Mouse (Mus musculus) liver (tissue): ENCODE results near the gene Ppm1n.

Experiments
- DNase-seq: peaks from one replicate; pipeline ENCODE4 v3.0.0-alpha.2; 2020; ENCODE audit warnings: mixed read lengths

Gene Ppm1n

DNA sequence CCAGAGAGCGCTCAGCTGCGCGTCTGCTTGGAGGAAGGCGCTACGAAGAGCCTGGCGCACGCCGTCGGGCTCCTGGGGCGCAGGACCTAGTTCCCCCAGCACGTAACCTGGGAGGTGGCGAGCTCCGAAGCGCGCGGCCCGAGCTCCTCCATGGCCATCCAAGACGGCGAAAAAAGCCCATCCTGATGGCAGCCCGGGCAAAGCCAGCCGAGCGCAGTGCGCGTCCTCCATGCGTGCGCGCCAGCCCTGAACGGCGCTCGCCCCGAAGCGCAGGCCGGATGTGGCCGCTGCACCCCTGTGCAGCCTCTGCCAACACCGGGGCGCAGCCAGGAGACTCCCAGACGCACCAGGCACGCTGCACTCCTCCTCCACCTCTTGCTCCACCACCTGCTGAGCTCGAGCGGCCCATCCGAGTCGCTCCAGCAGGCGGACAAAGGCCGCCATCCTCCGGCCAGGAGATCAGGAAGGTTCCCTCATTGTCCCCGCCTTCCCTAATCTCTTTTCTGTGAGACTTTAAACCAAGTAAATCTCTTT is at the start of gene Ppm1n:
TSS of gene Ppm1n (minus strand) at position 484 of the 534 bp plus-strand sequence.
- no peak for DNase-seq

DNA sequence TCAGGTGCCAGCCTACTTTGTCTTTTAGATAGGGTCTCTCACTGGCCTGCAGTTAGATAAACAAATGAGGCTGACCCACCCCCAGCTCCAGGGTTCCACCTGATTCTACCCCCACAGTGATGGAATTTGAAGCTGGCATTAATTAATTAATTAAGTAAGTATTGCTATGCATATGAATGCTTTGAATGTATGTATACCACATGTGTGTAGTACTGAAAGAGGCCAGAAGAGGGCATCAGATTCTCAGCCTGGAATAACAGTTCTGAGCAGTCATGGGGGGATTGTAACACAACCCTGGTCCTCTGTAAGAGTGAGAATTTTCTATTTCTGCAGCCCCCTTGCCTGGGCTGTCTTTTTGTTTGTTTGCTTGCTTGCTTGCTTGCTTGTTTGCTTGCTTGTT is 48.6 kb upstream of the Ppm1n start:
- no peak for DNase-seq

DNA sequence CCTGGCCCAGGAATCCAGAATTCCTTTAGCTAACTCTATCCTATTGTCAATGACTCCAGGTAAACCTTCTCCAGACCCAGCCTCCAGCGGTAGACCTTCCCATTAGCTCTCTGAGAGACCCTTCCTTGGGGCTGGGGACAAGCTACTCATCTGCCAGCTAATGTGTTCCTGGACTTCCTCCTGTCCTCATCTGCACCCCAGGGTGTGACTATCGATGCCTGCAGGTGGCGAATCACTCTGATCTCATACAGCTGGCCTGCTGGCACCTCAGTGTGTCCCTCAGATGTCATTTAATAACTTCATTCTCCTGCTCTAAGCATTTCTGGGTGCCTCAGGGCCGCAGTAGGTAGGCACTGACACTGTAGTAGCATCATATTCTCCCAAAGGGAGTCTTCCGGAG is 47.9 kb upstream of the Ppm1n start:
- DNase-seq = no peak

DNA sequence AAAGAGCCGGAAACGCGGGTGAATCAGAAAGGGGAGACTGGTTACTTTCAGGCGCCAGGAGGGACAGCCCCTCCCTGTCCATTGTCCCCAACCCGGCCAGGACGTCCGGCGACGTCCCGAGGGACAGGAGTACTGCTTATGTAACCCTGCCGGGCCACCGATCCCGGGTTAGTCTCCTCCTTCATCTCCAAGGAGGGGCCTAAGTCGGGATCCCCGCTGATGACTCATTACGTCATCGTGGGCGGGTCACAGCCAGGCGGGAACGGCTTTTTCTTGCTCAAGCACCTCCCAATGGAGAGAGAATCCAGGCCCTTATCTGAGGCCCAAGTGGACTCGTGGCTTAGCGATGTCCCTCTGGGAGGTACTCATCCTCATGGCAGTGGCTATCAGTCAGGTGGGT is 47.3 kb upstream of the Ppm1n start:
- DNase-seq = peak; percentile 86

DNA sequence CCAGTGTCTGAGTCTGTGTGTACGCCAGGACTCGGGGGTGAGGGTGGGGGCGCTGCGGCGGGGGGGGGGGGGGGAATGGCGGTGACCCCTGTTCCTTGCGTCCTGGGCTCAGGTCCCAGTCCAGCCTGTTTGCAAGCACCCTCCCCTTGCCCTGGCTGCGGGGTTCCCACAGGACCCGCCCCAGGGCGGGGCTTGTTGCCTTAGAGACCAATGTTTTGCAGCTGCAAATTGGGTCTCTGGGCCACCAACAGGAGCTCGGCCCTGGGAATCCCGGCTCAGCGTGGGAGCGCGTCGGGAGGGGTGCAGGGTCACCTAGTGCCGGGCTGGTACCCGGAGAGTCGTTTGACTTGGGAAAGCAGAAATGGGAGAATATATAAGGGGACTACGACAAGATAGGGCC is 46.5 kb upstream of the Ppm1n start:
- DNase-seq = peak; percentile 86

DNA sequence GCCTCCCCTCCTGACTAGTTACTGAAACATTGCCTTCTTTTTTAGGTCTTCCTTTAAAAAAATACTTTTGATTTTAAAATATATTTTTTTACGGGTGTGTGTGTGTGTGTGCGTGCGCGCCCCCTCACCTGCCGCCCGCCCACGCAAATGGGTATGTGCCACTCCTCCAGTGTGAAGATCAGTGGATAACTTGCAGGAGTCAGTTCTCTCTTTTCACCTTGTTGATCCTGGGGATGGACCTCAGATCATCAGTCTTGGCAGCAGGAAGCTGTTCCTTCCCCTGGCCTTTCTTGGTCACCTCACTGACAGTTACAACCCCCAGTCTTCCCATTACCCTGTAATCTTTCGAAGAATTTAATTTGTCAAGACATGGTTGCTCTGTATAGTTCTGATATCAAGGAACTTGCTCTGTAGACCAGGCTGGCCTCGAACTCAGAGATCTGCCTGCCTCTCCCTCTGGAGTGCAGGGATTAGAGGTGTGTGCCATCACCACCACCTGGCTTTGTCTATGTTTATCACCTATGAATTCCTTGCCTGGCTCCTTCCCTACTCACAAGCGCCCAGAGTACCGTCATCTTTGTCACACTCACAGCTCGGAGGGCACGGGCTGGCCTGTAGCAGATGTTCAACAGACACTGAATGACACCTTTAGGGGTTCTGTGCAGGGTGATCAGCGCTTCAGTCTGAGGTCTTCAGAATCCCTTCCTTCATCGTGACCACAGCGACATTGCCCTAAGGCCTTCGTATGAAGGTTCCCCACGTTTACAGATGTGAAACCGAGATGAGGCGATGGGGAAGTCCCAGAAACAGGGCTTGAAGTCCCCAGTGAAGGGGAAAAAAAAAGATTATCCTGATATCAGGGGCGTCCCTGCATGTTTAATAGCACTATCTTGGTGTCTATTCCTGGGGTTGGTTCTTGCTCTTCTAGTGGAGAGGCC is 45.7 kb upstream of the Ppm1n start:
- DNase-seq = no peak

DNA sequence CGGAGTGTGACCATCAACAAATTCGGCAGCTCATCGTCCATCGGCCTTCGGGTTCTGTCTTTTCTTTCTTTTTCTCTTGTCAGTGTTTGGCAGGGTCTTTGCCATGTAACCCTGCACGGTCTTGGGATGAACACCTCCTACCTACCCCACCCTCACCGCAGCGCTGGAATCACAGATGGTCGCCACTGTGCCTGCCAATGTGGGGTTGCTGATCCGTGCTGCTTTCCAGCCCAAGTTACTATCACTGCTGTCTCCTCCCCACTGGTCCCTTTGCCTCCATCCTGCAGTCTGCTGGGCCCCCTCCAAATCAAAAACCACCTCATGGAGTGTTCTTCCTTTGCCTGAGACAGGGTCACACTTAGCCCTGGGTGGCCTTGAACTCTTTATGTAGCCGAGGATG is 44.4 kb upstream of the Ppm1n start:
- no peak for DNase-seq

DNA sequence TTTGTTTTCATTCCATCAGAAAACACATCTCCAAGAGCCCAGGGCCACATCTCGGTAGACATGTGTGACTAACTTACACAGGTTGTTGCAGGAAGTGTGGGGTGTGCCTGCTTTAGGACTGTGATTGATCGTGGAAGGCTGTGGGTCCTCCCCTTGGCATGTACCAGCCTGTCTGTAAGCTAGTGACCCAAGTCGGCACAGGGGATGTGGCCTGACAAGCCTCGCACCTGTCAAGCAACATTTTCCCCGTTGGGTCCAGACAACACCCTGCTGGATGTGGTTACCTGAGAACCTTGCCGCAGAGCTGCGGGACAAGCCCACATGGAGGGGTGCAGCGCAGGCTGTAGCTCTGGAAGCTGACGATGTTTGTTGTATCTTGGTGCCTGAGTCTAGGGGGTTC is 42.6 kb upstream of the Ppm1n start:
- DNase-seq = no peak

DNA sequence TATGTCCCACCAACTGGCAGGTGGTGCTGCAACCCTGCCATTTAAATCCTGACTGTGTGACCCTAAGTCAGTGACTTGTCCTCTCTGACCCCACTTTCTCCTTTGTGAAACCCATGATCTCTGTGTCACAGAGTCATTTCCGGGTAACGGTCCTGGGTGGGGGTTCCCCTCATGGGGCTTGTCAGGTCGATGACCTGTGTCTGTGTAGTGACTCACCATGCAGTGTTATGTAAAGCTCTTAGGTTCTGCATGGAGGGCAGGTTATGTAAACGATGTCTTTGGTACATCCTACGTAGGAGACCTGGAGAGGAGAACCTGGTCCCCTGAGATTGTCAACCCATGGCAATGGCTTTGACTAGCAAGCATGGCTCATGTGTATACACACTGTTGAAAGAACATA is 41.6 kb upstream of the Ppm1n start:
- DNase-seq = no peak

DNA sequence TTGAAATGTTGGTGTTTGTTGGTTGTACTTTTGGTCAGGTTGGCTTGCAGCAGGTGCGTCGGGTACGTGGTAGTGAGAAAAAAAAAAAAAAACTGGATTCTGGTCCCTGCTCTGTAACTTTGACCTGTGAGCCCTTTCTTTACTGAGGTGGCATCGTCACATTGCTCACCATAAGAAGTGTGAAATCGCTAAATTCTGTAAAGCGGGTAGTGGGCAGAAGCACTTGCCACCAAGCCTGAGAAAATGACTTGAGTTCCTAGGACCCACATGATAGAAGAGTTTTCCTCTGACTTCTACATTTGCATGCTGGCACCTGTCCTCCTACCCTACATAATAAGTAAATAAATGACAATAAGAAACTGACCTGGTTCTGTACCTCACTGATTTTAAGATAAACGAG is 40.8 kb upstream of the Ppm1n start:
- no peak for DNase-seq

DNA sequence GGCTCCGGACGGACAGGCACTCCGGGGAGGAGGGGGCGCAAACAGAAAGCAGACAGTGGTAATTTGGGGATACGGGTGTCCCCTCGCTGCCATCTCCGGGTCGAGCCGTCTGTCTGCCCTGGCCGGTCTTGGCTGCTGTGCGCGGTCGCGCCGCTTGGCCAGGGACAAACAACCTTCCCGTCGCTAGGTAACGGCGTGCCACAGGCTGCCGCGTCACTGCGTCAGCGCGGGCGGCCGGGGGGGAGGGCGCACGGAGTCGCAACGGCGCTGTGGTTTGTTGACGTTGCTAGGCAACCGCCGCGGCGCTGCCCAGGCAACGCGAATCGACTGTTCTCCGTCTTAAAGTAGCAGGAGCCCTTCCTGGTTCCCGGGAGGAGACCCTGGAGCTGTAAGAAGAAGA is 40.0 kb upstream of the Ppm1n start:
- peak; percentile 89 for DNase-seq

DNA sequence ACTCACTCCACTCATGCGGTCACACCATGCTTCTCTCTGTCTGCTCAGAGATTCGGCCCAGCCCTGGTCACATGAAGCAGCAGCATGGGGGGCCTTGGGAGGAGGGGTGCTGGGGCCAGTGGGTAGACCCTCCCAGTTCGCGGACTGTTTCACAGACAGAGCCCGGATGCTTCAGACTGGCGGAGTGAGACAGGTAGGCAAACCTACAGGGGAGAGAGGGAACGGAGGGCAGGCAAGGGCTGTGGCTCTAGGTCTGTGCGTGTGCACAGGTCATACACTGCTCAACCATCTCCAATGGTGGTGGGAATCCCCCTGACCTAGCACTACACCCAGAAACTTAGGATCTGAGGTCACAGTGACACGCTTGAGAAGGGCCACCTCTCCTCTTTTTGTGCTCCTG is 39.6 kb upstream of the Ppm1n start:
- DNase-seq = no peak

DNA sequence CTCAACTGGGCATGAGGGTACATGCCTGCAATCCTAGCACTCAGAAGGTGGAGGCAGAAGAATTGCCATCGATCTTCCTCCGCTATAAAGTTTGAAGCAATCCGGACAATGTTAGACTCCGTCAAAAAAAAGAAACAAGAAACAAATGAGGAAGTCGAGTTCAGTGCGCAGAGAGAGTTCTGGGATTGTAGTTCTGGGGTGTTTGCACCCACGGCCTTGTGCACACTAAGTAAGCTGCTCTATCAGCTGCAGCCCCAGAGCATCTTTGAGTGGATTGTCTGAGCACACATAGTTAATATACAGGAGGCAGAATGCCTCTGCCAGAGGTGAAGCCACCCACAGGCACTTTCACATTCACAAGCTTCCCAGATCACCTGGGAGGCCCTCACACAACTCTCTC is 38.8 kb upstream of the Ppm1n start:
- no peak for DNase-seq

DNA sequence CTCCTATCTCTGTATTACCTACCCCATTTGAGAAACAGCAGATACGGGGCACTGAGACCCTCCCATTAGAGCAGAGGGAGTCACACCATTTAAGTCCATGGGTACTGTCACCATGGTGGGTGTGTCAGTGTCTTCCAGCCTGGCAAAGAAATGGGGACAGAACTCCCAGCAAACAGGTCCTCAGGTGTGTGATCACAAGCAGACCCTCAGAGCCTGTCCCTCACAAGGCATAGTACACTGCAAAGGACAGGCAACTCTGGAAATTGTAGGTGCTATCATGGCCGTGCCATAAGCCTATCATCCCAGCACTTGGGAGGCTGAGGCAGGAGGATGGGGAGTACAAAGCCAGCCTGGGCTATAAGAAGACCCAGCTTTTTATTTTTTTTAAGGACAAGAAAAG is 38.3 kb upstream of the Ppm1n start:
- DNase-seq = no peak

DNA sequence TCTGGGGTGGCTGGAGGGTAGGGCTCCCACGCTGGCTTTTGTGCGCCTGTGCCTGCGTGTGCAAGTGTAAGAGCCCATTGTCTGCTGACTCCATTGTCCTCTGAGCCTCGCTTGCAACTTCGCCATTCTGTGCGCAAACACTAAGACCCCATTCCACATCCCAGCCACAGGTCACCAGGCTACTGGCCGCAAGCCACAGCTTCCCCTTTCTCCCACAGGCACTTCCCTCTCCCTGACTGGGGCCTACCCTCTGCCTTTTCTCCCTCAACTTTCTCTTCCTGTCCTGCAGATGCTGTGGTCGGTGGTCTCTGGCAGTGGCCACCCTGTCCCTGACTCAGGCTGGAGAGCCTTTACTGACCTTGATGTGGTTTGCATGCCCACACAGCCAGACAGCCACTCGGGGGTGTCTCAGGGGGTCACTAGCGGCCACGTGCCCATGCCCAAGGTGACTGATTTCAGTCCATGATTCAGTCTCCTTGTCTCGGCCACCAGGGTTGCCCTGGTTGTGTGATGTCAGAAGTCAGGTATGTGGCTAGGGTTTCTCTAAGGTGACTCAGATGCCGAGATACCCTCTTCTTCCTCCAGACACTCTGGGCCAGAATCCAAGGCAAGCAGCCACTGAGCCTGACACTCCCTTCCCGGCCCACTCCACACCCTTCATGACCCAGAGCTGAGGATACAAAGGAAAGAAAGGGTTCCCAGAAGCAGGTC is 36.7 kb upstream of the Ppm1n start:
- DNase-seq = peak; percentile 46

DNA sequence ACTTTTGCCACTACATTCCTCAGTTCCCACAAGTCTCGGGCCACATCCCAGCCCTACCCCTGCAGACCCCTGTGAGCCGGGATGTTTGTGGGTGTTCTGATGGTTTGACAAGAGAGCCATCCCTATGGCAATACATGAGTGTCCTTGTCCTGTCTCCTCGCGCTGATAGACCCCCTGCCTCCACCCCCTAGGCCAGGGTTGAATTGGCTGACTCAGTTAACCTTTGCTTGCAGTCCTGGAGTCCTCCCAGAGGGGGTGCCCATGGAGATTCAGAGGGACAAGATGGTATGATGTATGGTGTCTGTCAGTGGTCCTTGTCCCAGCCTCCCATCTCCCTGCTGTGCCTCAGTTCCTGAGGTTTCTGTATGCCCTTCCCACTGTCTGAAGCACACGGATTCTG is 34.2 kb upstream of the Ppm1n start:
- no peak for DNase-seq

DNA sequence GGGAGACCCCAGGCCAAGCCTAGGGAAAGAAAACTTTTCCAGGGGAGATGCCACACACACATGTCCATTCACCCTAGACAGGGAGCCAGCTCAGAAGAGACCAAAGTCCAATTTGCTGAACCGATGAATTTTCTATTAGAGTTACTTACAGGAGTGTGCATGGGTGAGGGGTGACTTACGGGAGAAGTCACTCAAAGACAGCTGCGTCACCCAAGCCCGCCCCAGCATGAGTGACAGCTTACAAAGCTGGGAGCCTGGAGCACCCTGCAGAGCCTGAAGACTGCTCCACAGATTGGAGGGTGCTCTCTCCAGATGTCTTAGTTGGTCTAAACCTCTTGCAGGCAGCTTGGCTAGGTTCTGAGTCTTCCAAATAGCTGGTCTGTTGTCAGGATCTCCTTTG is 32.1 kb upstream of the Ppm1n start:
- no peak for DNase-seq

DNA sequence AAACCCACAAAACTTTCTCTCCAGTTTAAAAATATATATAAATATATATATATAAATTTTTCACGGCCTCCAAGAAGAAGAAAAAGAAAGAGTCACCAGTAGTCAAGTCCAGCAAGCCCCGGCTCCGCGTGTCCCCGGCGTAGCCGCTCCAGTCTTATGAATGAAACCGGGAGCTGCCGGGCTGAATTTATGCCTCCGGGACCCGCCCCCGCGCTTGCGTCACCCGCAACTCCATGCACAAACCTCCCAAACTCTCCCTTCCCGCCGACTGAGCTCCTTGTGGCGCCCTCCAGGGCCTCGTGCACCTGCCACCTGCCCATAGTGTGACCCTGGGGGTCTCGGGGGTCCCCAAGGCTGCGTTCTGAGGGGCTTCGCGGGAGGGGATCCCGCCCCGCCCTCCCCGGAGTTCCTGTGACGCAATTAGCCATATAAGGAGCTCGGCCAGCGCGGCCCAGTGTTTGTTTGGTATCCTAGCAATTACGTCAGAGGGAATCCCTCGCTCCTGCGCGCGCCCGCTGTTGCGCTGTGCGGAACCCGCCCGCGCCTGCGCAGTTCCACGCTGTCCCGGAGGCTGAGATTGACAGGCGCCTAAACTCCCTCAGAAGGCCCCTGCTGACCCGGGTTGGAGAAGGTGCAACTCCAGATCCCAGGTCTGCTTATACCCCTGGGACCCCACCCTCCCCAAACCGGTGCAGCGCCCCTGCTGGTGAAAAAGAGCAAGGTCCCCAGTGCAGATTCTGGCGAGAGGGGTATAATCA is 30.2 kb upstream of the Ppm1n start, which contains the start of gene Fosb:
TSS of gene Fosb (minus strand) at position 168 of the 758 bp plus-strand sequence.
- DNase-seq = peak; percentile 91

DNA sequence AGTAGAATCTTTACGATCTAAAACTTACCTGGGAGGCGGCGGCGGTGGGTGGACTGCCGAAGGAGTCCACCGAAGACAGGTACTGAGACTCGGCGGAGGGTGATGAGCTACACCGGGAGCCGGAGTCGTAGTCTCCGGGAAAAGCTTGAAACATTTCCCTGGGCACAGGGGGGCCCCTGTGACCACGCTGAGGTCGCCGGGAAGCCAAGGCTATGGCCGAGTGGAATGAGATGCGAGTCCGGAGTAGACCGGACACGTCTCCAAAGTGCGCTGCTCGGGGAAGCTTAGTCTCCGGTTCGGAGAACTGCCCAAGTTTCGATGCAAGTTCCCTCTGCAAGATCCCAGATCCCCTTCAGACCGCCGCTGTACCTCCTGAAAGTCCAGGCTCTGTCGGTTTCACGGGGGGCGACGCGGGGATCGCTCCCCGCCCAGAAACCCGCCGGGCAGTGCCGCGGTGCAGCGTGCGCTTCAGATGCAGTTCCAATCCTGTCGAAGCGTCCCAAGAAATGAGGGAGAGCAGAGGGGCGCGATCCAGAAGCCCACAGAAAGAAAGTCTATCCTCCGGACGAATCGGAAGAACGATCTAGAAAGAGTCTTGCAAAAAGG is 29.5 kb upstream of the Ppm1n start:
- no peak for DNase-seq

DNA sequence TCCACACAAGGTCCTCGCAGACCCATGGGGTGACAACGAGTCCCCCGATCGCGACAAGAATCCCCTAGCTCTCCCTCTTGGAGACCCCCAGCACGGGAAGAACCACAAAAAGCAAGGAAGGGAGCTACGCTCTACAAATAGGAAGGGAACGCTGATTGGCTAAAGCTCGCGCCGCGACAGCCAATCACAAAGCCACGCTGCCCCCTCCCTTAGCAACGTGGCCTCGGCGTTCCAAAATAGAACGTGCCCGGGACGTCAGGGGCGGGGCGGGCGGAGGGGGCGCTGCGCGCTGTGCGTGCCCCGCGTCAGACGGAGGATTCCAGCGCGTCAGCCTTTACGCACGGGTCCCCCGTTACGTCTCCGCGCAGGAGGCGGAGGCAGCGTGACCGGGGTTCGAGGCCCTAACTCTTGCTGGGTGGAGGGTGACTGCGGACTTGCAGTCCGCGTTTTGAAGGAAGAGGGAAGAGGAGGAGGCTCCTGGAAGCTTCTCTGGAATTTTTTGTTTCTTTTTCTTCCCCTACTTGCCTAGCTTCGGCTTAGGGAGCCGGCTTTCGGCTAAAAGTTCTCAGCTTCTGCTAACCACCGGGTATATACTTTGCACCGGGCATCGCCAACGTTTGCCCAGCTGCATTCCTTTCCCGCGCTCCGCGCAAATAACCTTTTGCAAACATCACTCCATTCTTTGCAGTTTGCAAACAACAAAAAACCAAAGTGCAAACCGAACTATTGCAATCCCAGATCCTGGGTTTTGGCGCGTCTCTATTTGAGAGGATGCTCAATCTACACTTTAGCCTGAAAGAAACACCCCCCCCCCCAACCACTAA is 28.8 kb upstream of the Ppm1n start:
- DNase-seq = peak; percentile 93

DNA sequence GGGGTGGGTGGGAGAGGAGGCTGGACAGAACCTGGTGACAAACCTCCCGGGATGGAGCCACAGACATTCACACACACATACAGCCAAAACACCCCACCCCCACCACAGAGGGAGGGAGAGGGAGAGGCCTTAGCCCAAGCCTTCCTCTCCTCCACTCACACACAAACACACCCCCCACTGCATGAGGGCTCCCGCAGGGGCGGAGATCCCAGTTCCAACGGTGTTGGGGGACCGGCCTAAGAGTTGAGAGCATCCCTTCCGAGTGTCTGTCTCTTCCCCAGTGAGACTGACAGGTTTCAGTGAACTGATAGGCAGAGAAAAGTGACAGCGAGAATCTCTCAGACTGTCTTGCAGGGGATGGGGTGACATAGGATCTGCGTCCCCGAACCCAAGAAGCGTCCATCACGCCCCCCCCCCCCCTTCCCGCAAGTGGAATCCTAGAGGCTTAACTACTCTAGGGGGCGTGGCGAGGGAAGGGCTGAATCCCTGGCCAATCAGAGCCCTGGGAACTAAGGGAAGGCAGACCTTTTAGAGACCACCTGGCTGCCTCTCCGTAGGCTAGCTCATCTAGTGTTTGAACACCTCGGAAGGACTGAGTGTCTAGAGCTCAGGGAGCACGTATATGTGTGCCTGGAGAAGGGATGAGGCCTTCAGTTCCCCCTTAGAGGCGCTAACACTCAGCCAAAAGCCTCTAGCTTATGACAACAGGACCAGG is 28.0 kb upstream of the Ppm1n start:
- peak; percentile 57 for DNase-seq
